Mouse (Mus musculus) embryonic facial prominence, embryonic 11.5 days (tissue): ENCODE data around the gene Calm3. TPM values are rescaled to one million over a fixed set of nuclear protein-coding genes. Genes with fewer than 3 reads are reported as not detected.
A peak's percentile ranks its signal among the peaks of the same experiment; 100 is the strongest.

Experiments
- ATAC-seq: fragments of 200-750 bp; cut with Nextera tagmentation; replicated peaks from 2 replicates; pipeline ENCODE4 v1.8.0; 2017; ENCODE audit warnings: low read depth; ENCODE audit not compliant: insufficient number of reproducible peaks, low FRiP score, low TSS enrichment
- DNase-seq: peaks from one replicate; pipeline ENCODE4 v3.0.0-alpha.2; 2015; ENCODE audit warnings: low spot score
- H3K27ac ChIP-seq: fragments of 300-500 bp; sonication (generic); replicated peaks from 2 replicates; pipeline ENCODE4 v1.5.1; 2014; ENCODE audit warnings: mild to moderate bottlenecking, low read depth, low read length, control low read depth
- H3K27me3 ChIP-seq: fragments of 300-500 bp; sonication (generic); 2 replicates; pipeline ENCODE4 v1.6.1; 2014; ENCODE audit warnings: mild to moderate bottlenecking, low read length, moderate library complexity, mixed read lengths; ENCODE audit not compliant: control insufficient read depth, insufficient read depth
- H3K36me3 ChIP-seq: fragments of 300-500 bp; sonication (generic); replicated peaks from 2 replicates; pipeline ENCODE4 v1.6.1; 2014; ENCODE audit warnings: low read depth, mild to moderate bottlenecking, low read length, moderate library complexity, mixed read lengths; ENCODE audit not compliant: control insufficient read depth, insufficient read depth
- H3K4me1 ChIP-seq: fragments of 300-500 bp; sonication (generic); 2 replicates; pipeline ENCODE4 v1.6.1; 2014; ENCODE audit warnings: low read length, mixed read lengths; ENCODE audit not compliant: control insufficient read depth, insufficient read depth
- H3K4me2 ChIP-seq: fragments of 300-500 bp; sonication (generic); 2 replicates; pipeline ENCODE4 v1.6.1; 2014; ENCODE audit warnings: low read depth, mild to moderate bottlenecking, control low read depth, low read length, moderate library complexity
- H3K4me3 ChIP-seq: fragments of 300-500 bp; sonication (generic); 2 replicates; pipeline ENCODE4 v1.5.1; 2014; ENCODE audit warnings: low read depth, low read length, control low read depth
- H3K9ac ChIP-seq: fragments of 300-500 bp; sonication (generic); replicated peaks from 2 replicates; pipeline ENCODE4 v1.6.1; 2014; ENCODE audit warnings: mild to moderate bottlenecking, control low read depth, low read length
- H3K9me3 ChIP-seq: fragments of 300-500 bp; sonication (generic); replicated peaks from 2 replicates; pipeline ENCODE4 v1.6.1; 2016; ENCODE audit warnings: mild to moderate bottlenecking, low read length, inconsistent platforms, mixed read lengths; ENCODE audit not compliant: control insufficient read depth
- WGBS: fragments of 180-500 bp; shearing (Covaris S2); extraction: QIAGEN DNeasy Blood & Tissue Kit; methylation state at CpG from one replicate; pipeline ENCODE4 v1.1.7; 2014; 5-methylcytosine and 5-hydroxymethylcytosine counted together
- polyA plus RNA-seq: library from polyadenylated mRNA; unstranded; fragments of >200 nt; fragmentation: Nextera tagmentation; extraction: Ambion mirVana; gene quantifications from 2 replicates; pipeline ENCODE4 v1.2.1, GENCODE M21; 2014

Calm3 gene
- polyA plus RNA-seq = 227 and 237 TPM in 2 replicates

DNA sequence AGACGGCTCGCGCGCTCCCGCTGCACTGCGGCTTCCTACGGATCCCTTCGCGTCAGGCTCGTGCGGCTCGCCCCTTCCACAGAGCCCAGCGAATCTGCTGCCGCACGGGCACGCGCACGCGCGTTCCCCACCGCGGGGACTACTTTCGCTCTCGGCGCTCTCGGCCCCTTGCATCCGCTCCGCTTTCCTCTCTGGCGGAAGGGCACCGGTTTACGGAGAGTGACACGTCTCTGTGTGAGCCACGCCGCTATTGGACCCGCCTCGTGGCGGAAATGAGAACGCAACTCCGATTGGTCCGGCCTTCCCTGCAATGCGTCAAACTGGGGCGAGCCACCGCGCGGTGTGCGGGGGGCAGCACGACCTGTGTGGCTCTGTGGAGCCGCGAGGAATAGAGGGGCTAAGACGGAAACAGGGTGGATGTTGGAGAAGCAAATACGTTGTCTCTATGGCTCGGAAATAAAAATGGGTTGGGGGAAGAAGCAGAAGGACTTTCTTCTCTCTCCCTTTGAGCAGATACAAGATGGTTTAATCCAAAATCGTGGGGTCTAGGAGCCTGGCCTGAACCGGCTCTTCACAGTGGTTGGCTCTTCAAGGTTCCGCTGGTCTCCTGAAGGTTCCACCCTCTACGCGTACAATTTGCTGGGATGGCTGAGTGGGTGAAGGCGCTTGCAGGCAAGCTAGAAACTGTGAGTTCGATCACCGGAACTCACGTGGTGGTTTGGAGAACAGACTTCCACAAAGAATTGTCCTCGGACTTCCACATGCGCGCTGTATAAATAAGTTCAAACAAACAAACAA lies at the start of gene Calm3:
Gene Calm3, minus strand, starts transcription at position 78 of the 798 bp plus-strand sequence.
- Histone ChIP-seq H3K4me3 (peak within 1 kb of the TSS; percentile 68), H3K4me1 (peaks cover 20% of the 10 kb centered on the region), H3K27ac (peak within 1 kb of the TSS; percentile 87), H3K36me3 (no peaks in the 10 kb centered on the region), H3K9ac (peak within 1 kb of the TSS; percentile 86), H3K9me3 (no peaks in the 10 kb centered on the region), H3K4me2 (peak within 1 kb of the TSS; percentile 79), H3K27me3 (no peaks in the 10 kb centered on the region)
- ATAC-seq = peak; percentile 91
- peak; percentile 100 for DNase-seq
- WGBS = 1% methylated on average over 61 of the region's 64 CpGs

- WGBS = 82% methylated on average over 3 of the region's 3 CpGs
These were observed 47.2 kb upstream of the Calm3 start for GRCm38 (mm10) chr7:16971160-16971559.

GRCm38 (mm10) chr7:16968414-16968813 lies 44.5 kb upstream of the Calm3 start:
- H3K27ac ChIP-seq = no peak overlapping the region
- no peaks in the 10 kb centered on the region for H3K27me3 ChIP-seq
- no peak overlapping the region for H3K9ac ChIP-seq
- WGBS = 84% methylated on average over 6 of the region's 6 CpGs
- no peaks in the 10 kb centered on the region for H3K36me3 ChIP-seq
- DNase-seq (no peak), ATAC-seq (no peak)
- H3K4me1 ChIP-seq = no peaks in the 10 kb centered on the region
- no peaks in the 10 kb centered on the region for H3K9me3 ChIP-seq
- H3K4me2 ChIP-seq = no peak overlapping the region
- no peak overlapping the region for H3K4me3 ChIP-seq

More at GRCm38 (mm10) chr7:16971160-16971559, 47.2 kb upstream of the Calm3 start:
- H3K9me3 ChIP-seq = no peaks in the 10 kb centered on the region
- no peaks in the 10 kb centered on the region for H3K36me3 ChIP-seq
- H3K4me2 ChIP-seq = no peak overlapping the region
- ATAC-seq (no peak), DNase-seq (no peak)
- H3K27ac ChIP-seq = no peak overlapping the region
- H3K27me3 ChIP-seq = no peaks in the 10 kb centered on the region
- no peaks in the 10 kb centered on the region for H3K4me1 ChIP-seq
- H3K4me3 ChIP-seq = no peak overlapping the region
- H3K9ac ChIP-seq = no peak overlapping the region

- no peaks in the 10 kb centered on the region for H3K27me3 ChIP-seq
- ATAC-seq (no peak), DNase-seq (no peak)
- no peak overlapping the region for H3K4me3 ChIP-seq
- no peak overlapping the region for H3K4me2 ChIP-seq
- no peaks in the 10 kb centered on the region for H3K9me3 ChIP-seq
- peaks cover 3% of the 10 kb centered on the region for H3K4me1 ChIP-seq
- no peak overlapping the region for H3K9ac ChIP-seq
- no peak overlapping the region for H3K27ac ChIP-seq
- WGBS = 78% methylated on average over 5 of the region's 5 CpGs
- no peaks in the 10 kb centered on the region; the same call in 1 of the 2 replicates for H3K36me3 ChIP-seq
These were observed 37.8 kb upstream of the Calm3 start for GRCm38 (mm10) chr7:16961678-16962077.

GRCm38 (mm10) chr7:16959539-16960187 lies 35.7 kb upstream of the Calm3 start, which contains the start of gene Pnmal1:
TSS of gene Pnmal1 (plus strand) at chr7:16959679.
- peak within 1 kb of the TSS; percentile 28; the same call in 1 of the 2 replicates for H3K9ac ChIP-seq
- H3K4me1 ChIP-seq = peaks cover 3% of the 10 kb centered on the region
- no peaks in the 10 kb centered on the region; the same call in 1 of the 2 replicates for H3K36me3 ChIP-seq
- peak; percentile 90 for DNase-seq
- no peaks in the 10 kb centered on the region for H3K9me3 ChIP-seq
- H3K4me3 ChIP-seq = no peak within 1 kb of the TSS
- H3K4me2 ChIP-seq = peak within 1 kb of the TSS; percentile 36
- no peak within 1 kb of the TSS; the same call in 1 of the 2 replicates for H3K27ac ChIP-seq
- no peaks in the 10 kb centered on the region for H3K27me3 ChIP-seq
- ATAC-seq = peak; percentile 92
- 20% methylated on average over 17 of the region's 17 CpGs for WGBS

- no peak for DNase-seq
- H3K4me2 ChIP-seq = no peak overlapping the region
- no peak overlapping the region for H3K4me3 ChIP-seq
- peaks cover 3% of the 10 kb centered on the region for H3K4me1 ChIP-seq
- 69% methylated on average over 15 of the region's 15 CpGs for WGBS
- no peak overlapping the region for H3K27ac ChIP-seq
- H3K9ac ChIP-seq = no peak overlapping the region
- no peaks in the 10 kb centered on the region for H3K9me3 ChIP-seq
- no peaks in the 10 kb centered on the region for H3K27me3 ChIP-seq
- H3K36me3 ChIP-seq = no peaks in the 10 kb centered on the region; the same call in 1 of the 2 replicates
- ATAC-seq = no peak
These were observed 32.7 kb upstream of the Calm3 start for GRCm38 (mm10) chr7:16956410-16957265.

GRCm38 (mm10) chr7:16955712-16956111 lies 31.8 kb upstream of the Calm3 start:
- ATAC-seq (no peak), DNase-seq (no peak)
- Histone ChIP-seq H3K9ac (no peak overlapping the region), H3K27ac (no peak overlapping the region), H3K9me3 (no peaks in the 10 kb centered on the region), H3K27me3 (no peaks in the 10 kb centered on the region), H3K4me1 (peaks cover 3% of the 10 kb centered on the region), H3K36me3 (no peaks in the 10 kb centered on the region), H3K4me3 (no peak overlapping the region), H3K4me2 (no peak overlapping the region)
- WGBS = 75% methylated on average over 4 of the region's 4 CpGs
